ENCODE assay signal across 30 mouse cellular contexts in genomic region chr1:184972214-184972776, GRCm38 (mm10). TPM values are rescaled to one million over a fixed set of nuclear protein-coding genes. Genes with fewer than 3 reads are reported as not detected.
A peak's percentile ranks its signal among the peaks of the same experiment; 100 is the strongest.
DNase-seq lines count a peak whose midpoint lies in the region; ATAC-seq lines count a peak whose summit lies in the region.
"Had no signal": no experiment of that assay in that cellular context is flagged by ENCODE, and none has a peak within 500 bp of the region (broad histone marks: within the 10 kb centered on the region; RNA-seq: fewer than 3 reads in every experiment).

No protein-coding gene starts in this region.

- ATAC-seq in hindbrain, embryonic 12.5 days (ENCODE audit: low FRiP score): 0 out of 2 replicates have a peak, but pooled peaks have one; percentile 40
- no peak for ATAC-seq in hindbrain, embryonic 11.5 days (ENCODE audit: low FRiP score)
- no peak for ATAC-seq in midbrain, embryonic 11.5 days (ENCODE audit: low FRiP score)
- ATAC-seq in intestine, embryonic 16.5 days: peak; percentile 42; the same call in 1 of the 2 replicates
- ATAC-seq in forebrain, embryonic 16.5 days: no peak
- ATAC-seq: forebrain, embryonic 13.5 days; midbrain, embryonic 13.5 days had no signal

- H3K9ac ChIP-seq in hindbrain, embryonic 12.5 days: no peak overlapping the region
- no peak overlapping the region for H3K9ac ChIP-seq in hindbrain, embryonic 11.5 days (ENCODE audit: low read depth, low read length)
- H3K9ac ChIP-seq in midbrain, embryonic 11.5 days (ENCODE audit: low read length): no peak overlapping the region
- no peak overlapping the region for H3K9ac ChIP-seq in intestine, embryonic 16.5 days (ENCODE audit: low read depth, low read length)
- H3K9ac ChIP-seq in forebrain, embryonic 16.5 days (replicated peaks; ENCODE audit: low read depth, low read length): no peak overlapping the region
- H3K9ac ChIP-seq: embryonic facial prominence, embryonic 15.5 days; forebrain, embryonic 13.5 days; heart, embryonic 12.5 days; liver, embryonic 14.5 days; midbrain, embryonic 13.5 days had no signal

- H3K9me3 ChIP-seq in hindbrain, embryonic 12.5 days (replicated peaks): no peaks in the 10 kb centered on the region
- no peaks in the 10 kb centered on the region for H3K9me3 ChIP-seq in hindbrain, embryonic 11.5 days (ENCODE audit: control insufficient read depth, low read length)
- no peaks in the 10 kb centered on the region for H3K9me3 ChIP-seq in midbrain, embryonic 11.5 days (ENCODE audit: control insufficient read depth, low read length)
- H3K9me3 ChIP-seq in midbrain, embryonic 10.5 days (replicated peaks): no peaks in the 10 kb centered on the region
- no peaks in the 10 kb centered on the region for H3K9me3 ChIP-seq in intestine, embryonic 16.5 days (ENCODE audit: control insufficient read depth, low read length)
- no peaks in the 10 kb centered on the region for H3K9me3 ChIP-seq in forebrain, embryonic 16.5 days (ENCODE audit: control insufficient read depth, low read length)
- H3K9me3 ChIP-seq: embryonic facial prominence, embryonic 15.5 days; forebrain, embryonic 13.5 days; heart, embryonic 12.5 days; midbrain, embryonic 13.5 days had no signal

- no peak overlapping the region for H3K4me3 ChIP-seq in hindbrain, embryonic 12.5 days
- no peak overlapping the region for H3K4me3 ChIP-seq in hindbrain, embryonic 11.5 days (ENCODE audit: low read depth, low read length)
- no peak overlapping the region for H3K4me3 ChIP-seq in midbrain, embryonic 11.5 days (ENCODE audit: low read depth, low read length)
- no peak overlapping the region for H3K4me3 ChIP-seq in midbrain, embryonic 10.5 days
- no peak overlapping the region for H3K4me3 ChIP-seq in intestine, embryonic 16.5 days (ENCODE audit: low read length)
- H3K4me3 ChIP-seq in forebrain, embryonic 16.5 days (replicated peaks; ENCODE audit: low read length): no peak overlapping the region
- H3K4me3 ChIP-seq: embryonic facial prominence, embryonic 15.5 days; forebrain, embryonic 13.5 days; heart, embryonic 12.5 days; midbrain, embryonic 13.5 days had no signal

- no peak for DNase-seq in hindbrain, embryonic 11.5 days (ENCODE audit: low spot score)
- DNase-seq in midbrain, embryonic 11.5 days (ENCODE audit: low spot score, missing footprints): peak; percentile 85
- DNase-seq in midbrain, embryonic 10.5 days (ENCODE audit: low spot score): no peak
- peak; percentile 89 for DNase-seq in R1 (ENCODE audit: low read depth, low spot score)
- DNase-seq: adrenal gland, postnatal 25 days; B cell, adult 2 months; cerebellum, adult 11-12 months; cerebellum, adult 9-11 months; gastrocnemius, postnatal 25 days; heart, adult 18-20 months; heart, postnatal 4 days; kidney, adult 8-10 months; kidney, postnatal 10 days; layer of hippocampus, adult 9-11 months; liver; lung, adult 2 months; lung, postnatal 14 days; right cerebral cortex, postnatal 4 days; thymus, adult 2 months; thymus, postnatal 36 days had no signal

- no peaks in the 10 kb centered on the region for H3K27me3 ChIP-seq in hindbrain, embryonic 12.5 days
- no peaks in the 10 kb centered on the region for H3K27me3 ChIP-seq in hindbrain, embryonic 11.5 days (ENCODE audit: control insufficient read depth, insufficient read depth, low read length)
- H3K27me3 ChIP-seq in midbrain, embryonic 11.5 days (ENCODE audit: control insufficient read depth, insufficient read depth, low read length): no peaks in the 10 kb centered on the region
- no peaks in the 10 kb centered on the region for H3K27me3 ChIP-seq in midbrain, embryonic 10.5 days (ENCODE audit: low read depth, poor library complexity, severe bottlenecking)
- no peaks in the 10 kb centered on the region for H3K27me3 ChIP-seq in intestine, embryonic 16.5 days (replicated peaks; ENCODE audit: control insufficient read depth, insufficient read depth, low read length)
- H3K27me3 ChIP-seq in forebrain, embryonic 16.5 days (replicated peaks; ENCODE audit: control insufficient read depth, insufficient read depth, low read length): no peaks in the 10 kb centered on the region
- H3K27me3 ChIP-seq: embryonic facial prominence, embryonic 15.5 days; forebrain, embryonic 13.5 days; heart, embryonic 12.5 days; midbrain, embryonic 13.5 days had no signal

- H3K27ac ChIP-seq in hindbrain, embryonic 12.5 days: no peak overlapping the region
- H3K27ac ChIP-seq in hindbrain, embryonic 11.5 days (ENCODE audit: low read depth, low read length): no peak overlapping the region
- H3K27ac ChIP-seq in midbrain, embryonic 11.5 days (ENCODE audit: low read depth, low read length): no peak overlapping the region
- no peak overlapping the region; the same call in 1 of the 2 replicates for H3K27ac ChIP-seq in midbrain, embryonic 10.5 days (replicated peaks)
- H3K27ac ChIP-seq in intestine, embryonic 16.5 days (ENCODE audit: low read length): no peak overlapping the region
- H3K27ac ChIP-seq in forebrain, embryonic 16.5 days (ENCODE audit: low read length): no peak overlapping the region
- H3K27ac ChIP-seq: embryonic facial prominence, embryonic 15.5 days; forebrain, embryonic 13.5 days; liver, embryonic 14.5 days; midbrain, embryonic 13.5 days; stomach, postnatal 0 days had no signal

- no peaks in the 10 kb centered on the region for H3K36me3 ChIP-seq in hindbrain, embryonic 12.5 days
- H3K36me3 ChIP-seq in hindbrain, embryonic 11.5 days (ENCODE audit: control insufficient read depth, insufficient read depth, low read length): no peaks in the 10 kb centered on the region
- H3K36me3 ChIP-seq in midbrain, embryonic 11.5 days (ENCODE audit: control insufficient read depth, insufficient read depth, low read length): no peaks in the 10 kb centered on the region
- H3K36me3 ChIP-seq in midbrain, embryonic 10.5 days: 0 out of 2 replicates have a peak, but pooled peaks cover 4% of the 10 kb centered on the region
- no peaks in the 10 kb centered on the region for H3K36me3 ChIP-seq in intestine, embryonic 16.5 days (ENCODE audit: control insufficient read depth, insufficient read depth, low read length)
- no peaks in the 10 kb centered on the region for H3K36me3 ChIP-seq in forebrain, embryonic 16.5 days (ENCODE audit: control insufficient read depth, insufficient read depth)
- H3K36me3 ChIP-seq: embryonic facial prominence, embryonic 15.5 days; G1E; heart, embryonic 12.5 days; midbrain, embryonic 13.5 days had no signal

- H3K4me1 ChIP-seq in hindbrain, embryonic 12.5 days: peaks cover 10% of the 10 kb centered on the region
- H3K4me1 ChIP-seq in hindbrain, embryonic 11.5 days (replicated peaks; ENCODE audit: control insufficient read depth, insufficient read depth, low read length): no peaks in the 10 kb centered on the region; the same call in none of the 2 replicates
- no peaks in the 10 kb centered on the region for H3K4me1 ChIP-seq in midbrain, embryonic 11.5 days (ENCODE audit: control insufficient read depth, insufficient read depth, low read length)
- peaks cover 15% of the 10 kb centered on the region for H3K4me1 ChIP-seq in midbrain, embryonic 10.5 days
- peaks cover 10% of the 10 kb centered on the region for H3K4me1 ChIP-seq in intestine, embryonic 16.5 days (ENCODE audit: control insufficient read depth, insufficient read depth, low read length)
- 0 out of 2 replicates have a peak, but pooled peaks cover 4% of the 10 kb centered on the region for H3K4me1 ChIP-seq in forebrain, embryonic 16.5 days (replicated peaks; ENCODE audit: control insufficient read depth, insufficient read depth, low read length)
- H3K4me1 ChIP-seq: embryonic facial prominence, embryonic 15.5 days had no signal

- H3K4me2 ChIP-seq in hindbrain, embryonic 12.5 days (replicated peaks): no peak overlapping the region
- H3K4me2 ChIP-seq in hindbrain, embryonic 11.5 days (replicated peaks; ENCODE audit: low read depth, low read length): no peak overlapping the region
- no peak overlapping the region for H3K4me2 ChIP-seq in midbrain, embryonic 11.5 days
- H3K4me2 ChIP-seq in intestine, embryonic 16.5 days (ENCODE audit: low read depth, low read length): no peak overlapping the region
- no peak overlapping the region for H3K4me2 ChIP-seq in forebrain, embryonic 16.5 days (ENCODE audit: low read length)
- H3K4me2 ChIP-seq: embryonic facial prominence, embryonic 15.5 days; forebrain, embryonic 13.5 days; heart, embryonic 12.5 days; midbrain, embryonic 13.5 days had no signal

- 27% methylated on average over 8 of the region's 8 CpGs for WGBS in hindbrain, embryonic 12.5 days
- 37% methylated on average over 8 of the region's 8 CpGs for WGBS in hindbrain, embryonic 11.5 days
- 39% methylated on average over 8 of the region's 8 CpGs for WGBS in midbrain, embryonic 11.5 days
- 38% methylated on average over 8 of the region's 8 CpGs for WGBS in midbrain, embryonic 10.5 days
- WGBS in intestine, embryonic 16.5 days: 61% methylated on average over 8 of the region's 8 CpGs
- 41% methylated on average over 8 of the region's 8 CpGs for WGBS in forebrain, embryonic 16.5 days

RNA-seq across cellular contexts. Expression of gene Mark1, which starts 27.1 kb away (rescaled TPM):
- 7.5 and 8.7 TPM in 2 replicates for polyA plus RNA-seq in hindbrain, embryonic 12.5 days (2016; fragmentation: Nextera tagmentation; extraction: Ambion mirVana)
- polyA plus RNA-seq in hindbrain, embryonic 11.5 days (2014; fragmentation: Nextera tagmentation; extraction: Ambion mirVana): 5.9 and 6.7 TPM in 2 replicates
- polyA plus RNA-seq in midbrain, embryonic 11.5 days (2014; fragmentation: Nextera tagmentation; extraction: Ambion mirVana): 5.3 and 5.8 TPM in 2 replicates
- 3.0 and 3.7 TPM in 2 replicates for polyA plus RNA-seq in midbrain, embryonic 10.5 days (2016; fragmentation: Nextera tagmentation; extraction: Ambion mirVana)
- polyA plus RNA-seq in intestine, embryonic 16.5 days (2015; fragmentation: Nextera tagmentation; extraction: Ambion mirVana): 1.9 TPM in 2 replicates
- 12.9 and 15.0 TPM in 2 replicates for polyA plus RNA-seq in forebrain, embryonic 16.5 days (2015; fragmentation: Nextera tagmentation; extraction: Ambion mirVana)
- polyA plus RNA-seq: G1E had no signal

Comparison
In these comparisons a context has a peak if more than half of its experiments do, and no peak if none do; other contexts are left out.
1. ATAC-seq: peak in hindbrain, embryonic 12.5 days (single experiment) and intestine, embryonic 16.5 days (single experiment); none in hindbrain, embryonic 11.5 days (single experiment), midbrain, embryonic 11.5 days (single experiment) and forebrain, embryonic 16.5 days (single experiment).
2. DNase-seq: peak in midbrain, embryonic 11.5 days (single experiment) and R1 (single experiment); none in hindbrain, embryonic 11.5 days (single experiment) and midbrain, embryonic 10.5 days (single experiment).